Mouse (Mus musculus) c-Kit-positive CD71-positive TER-119-negative erythroid progenitor cells, embryonic 14.5 days (primary cell): ENCODE results near the gene Tnnt2.
A peak's percentile ranks its signal among the peaks of the same experiment; 100 is the strongest.

Experiments used
- DNase-seq: peaks from one replicate; pipeline ENCODE4 v3.0.0-alpha.2; 2013; ENCODE audit warnings: low read depth

The Tnnt2 gene

GRCm38 (mm10) chr1:135835716-135836483 is at the start of gene Tnnt2:
TSS of gene Tnnt2 (plus strand) at chr1:135836354.
- DNase-seq = no peak

DNA sequence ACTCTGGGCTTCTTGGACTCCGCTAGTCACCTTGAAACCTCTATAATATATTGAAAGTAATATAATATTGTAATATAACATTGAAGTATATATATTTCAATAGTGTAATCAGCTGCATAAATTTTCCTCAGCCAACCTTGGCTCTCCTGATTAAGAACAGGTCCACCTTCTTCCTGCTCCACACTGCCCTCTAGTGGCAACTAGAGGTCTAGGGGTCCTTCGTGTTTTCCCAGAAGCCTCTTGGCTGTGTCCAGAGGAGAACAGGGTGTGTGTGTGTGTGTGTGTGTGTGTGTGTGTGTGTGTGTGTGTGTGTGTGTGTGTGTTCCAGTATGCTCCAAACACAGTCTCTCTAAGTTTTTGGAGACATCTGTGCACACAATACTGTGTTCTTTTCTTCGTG is 48.4 kb upstream of the Tnnt2 start:
- peak; percentile 87 for DNase-seq

DNA sequence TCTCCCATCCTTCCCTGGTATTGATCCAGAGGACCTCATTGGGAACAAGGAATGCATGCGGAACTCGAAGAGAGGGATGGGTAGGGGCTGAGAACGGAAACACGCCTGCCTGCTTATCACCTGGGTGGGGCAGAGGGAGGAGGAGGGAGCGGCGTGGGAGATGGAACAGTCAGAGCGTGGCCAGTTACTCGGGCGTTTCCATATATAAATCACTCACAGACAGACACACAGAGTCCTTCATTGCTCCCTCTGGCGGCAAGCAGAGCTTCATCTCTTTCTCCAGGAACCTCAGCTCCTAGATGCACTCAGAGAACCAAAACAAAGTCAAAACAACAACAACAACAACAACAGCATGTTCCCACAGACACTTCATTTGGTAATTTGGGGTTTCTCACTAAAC is 47.4 kb upstream of the Tnnt2 start:
- DNase-seq = no peak

DNA sequence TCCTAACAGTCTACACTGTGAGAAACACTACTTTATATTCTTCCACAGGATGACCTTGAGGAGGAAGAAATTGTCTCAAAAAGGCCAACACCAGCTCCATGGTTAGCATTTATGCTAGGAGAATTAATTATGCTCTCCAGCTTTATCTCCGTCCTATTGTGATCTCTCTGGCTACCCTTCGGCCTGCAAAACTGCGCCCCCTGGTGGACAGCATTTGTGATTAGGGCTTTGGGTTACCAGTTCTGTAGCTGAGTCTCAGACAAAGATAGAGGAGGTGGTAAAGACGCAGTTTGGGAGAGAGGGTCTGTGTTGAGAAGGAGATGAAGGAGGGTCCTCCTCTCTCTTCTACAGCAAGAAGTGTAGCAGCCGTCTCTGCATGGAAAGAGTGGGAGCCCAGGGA is 46.3 kb upstream of the Tnnt2 start:
- peak; percentile 69 for DNase-seq

GRCm38 (mm10) chr1:135792143-135792939 is 43.8 kb upstream of the Tnnt2 start:
- DNase-seq = no peak

GRCm38 (mm10) chr1:135793370-135794215 is 42.6 kb upstream of the Tnnt2 start:
- DNase-seq = no peak

DNA sequence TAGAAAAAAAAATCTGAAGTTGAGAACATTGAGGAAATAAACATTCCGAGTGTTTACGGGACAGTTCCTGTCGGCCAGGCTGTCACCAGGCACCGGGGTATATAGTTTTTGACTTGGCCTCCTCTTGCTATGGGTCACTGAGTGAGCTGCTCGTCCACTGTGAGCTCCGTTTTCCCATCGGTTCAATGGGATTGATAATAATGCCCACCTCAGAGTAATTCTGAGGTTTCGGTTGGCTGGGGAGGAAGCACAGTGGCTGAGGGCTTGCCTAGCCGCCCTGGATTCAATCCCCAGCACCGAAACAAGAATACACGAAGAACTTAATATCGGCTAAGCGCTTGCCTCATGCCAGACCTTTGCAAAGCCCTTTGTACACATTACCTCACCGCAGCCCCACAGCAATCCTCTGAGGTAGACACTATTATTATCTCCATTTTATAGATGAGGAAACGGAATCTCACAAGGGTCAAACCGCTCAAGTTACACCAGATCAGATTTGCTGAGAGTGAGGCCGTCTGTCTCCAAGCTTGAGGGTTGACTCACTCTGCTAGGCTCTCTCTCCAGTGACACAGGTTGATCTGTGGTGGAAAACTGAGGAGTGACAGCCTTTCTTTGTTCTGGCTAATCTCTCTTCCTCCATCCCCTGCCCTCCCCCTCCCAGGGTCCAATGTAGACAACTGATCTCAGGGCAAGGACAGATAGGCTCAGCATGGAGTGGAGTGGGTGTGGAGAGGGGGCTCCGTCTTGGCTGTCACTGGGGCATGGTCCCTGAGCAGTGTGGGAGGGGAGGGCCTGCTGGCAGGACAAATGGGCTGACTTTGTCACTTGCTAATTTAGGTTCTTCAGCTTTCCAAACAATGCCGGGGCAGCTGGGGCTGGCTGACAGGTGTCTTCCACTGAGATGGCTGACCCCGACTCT is 41.7 kb upstream of the Tnnt2 start:
- no peak for DNase-seq

DNA sequence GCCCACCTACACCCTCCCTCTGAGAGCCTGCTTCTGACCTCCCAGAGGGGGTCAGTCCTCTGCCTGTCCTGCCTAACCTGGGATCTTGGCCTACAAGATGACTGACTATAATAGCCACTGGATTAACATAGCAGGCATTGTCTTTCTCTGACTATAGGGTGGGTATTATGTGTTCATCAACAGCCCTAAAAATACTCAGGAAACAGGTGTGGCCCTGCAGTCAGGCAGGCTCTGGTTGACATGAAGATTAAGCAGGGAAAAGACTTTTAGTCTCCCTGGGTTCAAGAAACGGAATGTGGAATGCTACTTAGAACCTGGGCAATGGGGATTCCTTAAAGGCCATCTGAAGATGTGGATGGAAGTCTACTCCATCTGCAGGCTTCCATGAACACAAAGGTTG is 37.7 kb upstream of the Tnnt2 start:
- no peak for DNase-seq

DNA sequence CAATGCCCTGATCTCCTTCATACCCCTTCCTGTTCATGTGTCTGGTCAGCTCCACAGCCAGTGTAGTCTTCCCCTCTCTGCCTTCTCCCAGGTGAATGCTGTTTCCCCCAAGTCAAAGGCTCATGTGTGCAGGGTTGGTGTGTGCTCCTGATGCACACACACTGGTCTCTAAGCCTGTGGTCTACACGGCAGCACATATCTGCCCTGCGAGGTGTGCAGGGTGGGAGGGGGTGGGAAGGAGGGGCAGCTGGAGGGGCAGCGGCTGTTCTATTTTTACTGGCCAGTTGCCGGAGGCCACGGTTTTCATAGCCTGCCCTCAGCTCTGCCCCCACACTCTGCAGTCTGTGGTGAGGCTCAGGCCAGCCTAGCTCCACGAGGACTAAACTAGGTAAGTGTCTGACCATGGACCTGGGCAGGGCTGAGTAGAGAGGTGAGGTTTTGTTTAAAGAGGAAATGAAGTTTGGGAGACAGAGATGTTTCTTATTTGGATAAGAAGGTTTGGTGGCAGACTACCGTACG is 37.0 kb upstream of the Tnnt2 start:
- no peak for DNase-seq

GRCm38 (mm10) chr1:135800192-135800950 is 35.8 kb upstream of the Tnnt2 start:
- no peak for DNase-seq

- no peak for DNase-seq
Measured at GRCm38 (mm10) chr1:135807546-135807945, 28.6 kb upstream of the Tnnt2 start.

DNA sequence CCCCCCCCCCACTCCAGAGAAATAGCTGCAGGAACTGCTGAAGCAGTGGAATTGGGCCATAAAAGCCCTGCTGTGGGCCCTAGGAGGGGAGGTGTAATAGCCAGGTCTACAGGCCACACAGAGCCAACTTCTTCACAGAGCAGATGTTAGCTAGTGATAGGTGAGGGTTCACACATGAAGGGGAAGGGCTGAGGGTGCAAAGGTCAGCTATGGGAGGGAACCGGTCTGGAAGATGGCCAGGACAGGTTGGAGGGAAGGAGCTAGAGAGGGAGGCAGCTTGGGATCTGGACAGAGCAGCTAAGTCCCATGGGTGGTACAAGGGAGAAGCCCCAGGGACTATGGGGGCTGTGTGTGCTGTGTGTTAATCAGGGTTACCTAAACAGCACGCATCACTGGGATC is 26.0 kb upstream of the Tnnt2 start:
- no peak for DNase-seq

DNA sequence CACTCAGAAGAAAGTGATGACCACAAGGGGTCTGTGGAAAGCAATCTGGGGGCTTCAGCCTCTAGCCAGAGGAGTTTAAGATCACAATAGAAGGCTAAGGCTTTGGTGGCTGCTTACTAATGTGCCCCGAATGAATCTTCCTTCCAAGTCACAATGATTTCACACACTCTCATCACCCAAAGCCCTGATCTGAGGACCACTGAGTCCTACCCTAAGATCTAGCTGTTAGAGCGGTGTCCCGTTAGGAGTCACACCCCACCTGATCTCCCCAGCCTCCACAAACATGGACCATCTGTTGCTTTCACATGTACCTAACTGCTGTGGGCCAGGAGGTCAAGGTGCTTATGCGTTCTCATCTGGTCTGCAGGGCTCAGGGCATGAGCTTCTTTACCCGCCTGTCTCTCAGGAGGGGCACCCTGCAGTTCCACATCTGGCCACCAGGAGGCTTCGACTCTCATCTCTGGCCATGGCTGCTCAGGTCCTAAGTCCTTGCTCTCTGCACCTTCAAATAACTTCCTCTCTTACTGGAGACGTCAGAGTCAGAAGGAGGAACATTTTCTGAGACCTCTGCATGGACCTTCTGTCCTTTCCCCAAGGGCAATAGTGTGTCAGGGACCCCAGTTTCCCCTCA is 25.0 kb upstream of the Tnnt2 start:
- peak; percentile 42 for DNase-seq

DNA sequence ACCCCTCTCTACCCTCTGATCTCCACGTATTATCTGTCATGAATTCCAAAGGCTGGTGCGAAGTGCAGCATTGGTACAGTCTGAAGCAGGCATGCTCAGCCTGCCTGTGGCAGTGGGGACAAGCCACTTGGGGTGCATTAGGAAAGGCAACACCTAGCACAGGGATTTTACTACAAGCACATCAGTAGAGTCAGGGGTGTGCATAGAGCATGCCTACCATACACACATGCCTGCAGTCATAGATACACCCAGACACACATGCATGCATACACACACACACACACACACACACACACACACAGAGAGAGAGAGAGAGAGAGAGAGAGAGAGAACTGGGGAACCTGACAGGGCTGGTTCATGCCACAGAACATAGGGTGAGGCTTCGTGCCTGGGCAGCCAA is 23.9 kb upstream of the Tnnt2 start:
- no peak for DNase-seq

DNA sequence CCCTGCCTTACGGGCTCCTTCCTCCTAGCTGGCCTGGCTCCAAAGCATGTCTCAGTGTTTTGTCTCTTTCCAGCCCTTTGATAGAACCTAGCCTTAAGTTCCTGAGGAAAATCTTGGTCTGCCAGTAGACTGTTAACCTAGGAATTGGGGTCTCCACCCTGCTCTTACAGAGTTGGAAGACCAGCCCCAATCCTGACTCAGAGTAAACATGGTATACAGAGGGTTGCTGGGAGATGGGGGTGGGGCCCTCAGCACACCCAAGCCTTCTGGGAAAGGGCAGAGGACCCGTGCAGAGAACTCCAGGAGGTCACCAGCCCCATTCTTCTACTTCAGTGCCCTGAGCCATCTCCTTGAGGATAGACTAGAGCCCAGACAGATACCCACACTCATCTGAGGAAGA is 23.5 kb upstream of the Tnnt2 start:
- DNase-seq = no peak

GRCm38 (mm10) chr1:135813071-135813470 is 23.1 kb upstream of the Tnnt2 start:
- DNase-seq = no peak

DNA sequence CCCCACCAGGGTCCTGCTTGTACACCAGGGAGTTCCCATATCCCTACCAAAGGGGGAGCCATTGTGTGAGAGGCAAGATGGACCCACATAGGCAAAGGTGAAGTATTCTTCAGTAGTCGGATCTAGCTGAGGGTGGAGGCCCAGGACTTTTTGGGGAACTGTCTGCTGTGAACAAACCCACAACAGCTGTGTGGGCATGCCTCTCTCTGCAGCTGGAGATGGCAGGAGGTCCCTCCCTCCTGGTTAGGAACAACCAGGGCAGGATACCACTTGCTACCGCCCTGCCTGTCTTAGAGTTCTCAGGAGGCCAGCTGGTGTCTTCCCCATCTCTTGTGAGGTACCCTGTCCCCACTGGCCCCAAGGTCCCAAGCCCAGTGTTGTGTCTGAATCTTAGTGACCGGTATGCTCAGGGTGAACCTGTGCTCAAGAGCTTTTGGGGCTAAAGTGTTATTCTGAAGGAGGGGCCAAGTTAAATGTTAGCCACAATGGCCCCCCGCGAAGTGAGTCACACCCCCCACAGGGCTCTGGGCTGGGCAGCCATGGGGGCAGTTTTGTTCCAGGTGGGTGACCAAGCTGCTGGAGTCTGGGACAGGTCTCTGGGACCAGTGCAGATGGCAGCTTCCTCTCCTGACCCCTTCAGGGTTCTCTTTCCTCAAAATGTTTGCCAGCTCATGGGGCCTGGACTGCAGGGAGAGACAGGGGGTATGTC is 22.3 kb upstream of the Tnnt2 start:
- no peak for DNase-seq

- DNase-seq = no peak
Measured at GRCm38 (mm10) chr1:135814531-135814930, 21.6 kb upstream of the Tnnt2 start.

GRCm38 (mm10) chr1:135817595-135817994 is 18.6 kb upstream of the Tnnt2 start:
- DNase-seq = no peak
